Mouse (Mus musculus) thymus, postnatal 10 days (tissue): ENCODE results near the gene Trmt10a.

ENCODE experiments used
- DNase-seq, 2 experiments: peaks; one replicate each; pipeline ENCODE4 v3.0.0; 2021; ENCODE audit warnings: low spot score in 2 of 2

The Trmt10a gene

GRCm38 (mm10) chr3:138143315-138144059 is at the start of gene Trmt10a:
Trmt10a (plus strand) TSS chr3:138143448.
- peak; percentile 96 for DNase-seq

GRCm38 (mm10) chr3:138095301-138095700 is 47.9 kb upstream of the Trmt10a start:
- DNase-seq, result no peak

GRCm38 (mm10) chr3:138095718-138096117 is 47.5 kb upstream of the Trmt10a start:
- no peak for DNase-seq

GRCm38 (mm10) chr3:138096263-138097028 is 46.8 kb upstream of the Trmt10a start:
- no peak for DNase-seq

- DNase-seq, result no peak
Measured at GRCm38 (mm10) chr3:138097718-138098117, 45.5 kb upstream of the Trmt10a start.

GRCm38 (mm10) chr3:138101936-138102335 is 41.3 kb upstream of the Trmt10a start:
- no peak for DNase-seq

GRCm38 (mm10) chr3:138103690-138104089 is 39.6 kb upstream of the Trmt10a start:
- no peak for DNase-seq

- no peak for DNase-seq
Measured at GRCm38 (mm10) chr3:138105056-138105455, 38.2 kb upstream of the Trmt10a start.

GRCm38 (mm10) chr3:138106887-138107286 is 36.4 kb upstream of the Trmt10a start:
- no peak for DNase-seq

GRCm38 (mm10) chr3:138110910-138111782 is 32.1 kb upstream of the Trmt10a start:
- no peak for DNase-seq

- DNase-seq, result no peak
Measured at GRCm38 (mm10) chr3:138114106-138114505, 29.1 kb upstream of the Trmt10a start.

GRCm38 (mm10) chr3:138116871-138117270 is 26.4 kb upstream of the Trmt10a start:
- DNase-seq, result no peak

- no peak for DNase-seq
Measured at GRCm38 (mm10) chr3:138118392-138118791, 24.9 kb upstream of the Trmt10a start.

GRCm38 (mm10) chr3:138118831-138119230 is 24.4 kb upstream of the Trmt10a start:
- no peak for DNase-seq

GRCm38 (mm10) chr3:138119444-138120105 is 23.7 kb upstream of the Trmt10a start:
- DNase-seq, result no peak

- no peak for DNase-seq
Measured at GRCm38 (mm10) chr3:138121461-138121860, 21.8 kb upstream of the Trmt10a start.

- DNase-seq, result no peak
Measured at GRCm38 (mm10) chr3:138123842-138124241, 19.4 kb upstream of the Trmt10a start.

- no peak for DNase-seq
Measured at GRCm38 (mm10) chr3:138129110-138129509, 14.1 kb upstream of the Trmt10a start.

- no peak for DNase-seq
Measured at GRCm38 (mm10) chr3:138130692-138131091, 12.6 kb upstream of the Trmt10a start.

- no peak for DNase-seq
Measured at GRCm38 (mm10) chr3:138131168-138131567, 12.1 kb upstream of the Trmt10a start.

GRCm38 (mm10) chr3:138133463-138133862 is 9.8 kb upstream of the Trmt10a start:
- DNase-seq, result no peak

GRCm38 (mm10) chr3:138133916-138134315 is 9.3 kb upstream of the Trmt10a start:
- DNase-seq, result no peak
